Mouse (Mus musculus): ENCODE results near the gene Fem1b.

The Fem1b gene

GRCm38 (mm10) chr9:62781965-62782364, 29.8 kb downstream of the Fem1b start:
- peak; percentile 85 for DNase-seq (ENCODE audit: low read depth, low spot score)

- DNase-seq (ENCODE audit: low read depth, low spot score): no peak
Observed at GRCm38 (mm10) chr9:62778721-62779120, 33.0 kb downstream of the Fem1b start.

GRCm38 (mm10) chr9:62777461-62777860, 34.3 kb downstream of the Fem1b start:
- DNase-seq (ENCODE audit: low read depth, low spot score): peak; percentile 85

GRCm38 (mm10) chr9:62775464-62775863, 36.3 kb downstream of the Fem1b start:
- no peak for DNase-seq (ENCODE audit: low read depth, low spot score)

- DNase-seq (ENCODE audit: low read depth, low spot score): no peak
Observed at GRCm38 (mm10) chr9:62772746-62773145, 39.0 kb downstream of the Fem1b start.

- DNase-seq (ENCODE audit: low read depth, low spot score): peak; percentile 74
Observed at GRCm38 (mm10) chr9:62768361-62768760, 43.4 kb downstream of the Fem1b start.

- no peak for DNase-seq (ENCODE audit: low read depth, low spot score)
Observed at GRCm38 (mm10) chr9:62767464-62767863, 44.3 kb downstream of the Fem1b start.

GRCm38 (mm10) chr9:62765346-62765745, 46.4 kb downstream of the Fem1b start:
- DNase-seq (ENCODE audit: low read depth, low spot score): peak; percentile 84

GRCm38 (mm10) chr9:62763478-62763877, 48.3 kb downstream of the Fem1b start:
- DNase-seq (ENCODE audit: low read depth, low spot score): peak; percentile 91

- DNase-seq (ENCODE audit: low read depth, low spot score): no peak
Observed at GRCm38 (mm10) chr9:62759601-62760000, 52.1 kb downstream of the Fem1b start.

- DNase-seq (ENCODE audit: low read depth, low spot score): peak; percentile 95
Observed at GRCm38 (mm10) chr9:62758288-62758687, 53.4 kb downstream of the Fem1b start.

- no peak for DNase-seq (ENCODE audit: low read depth, low spot score)
Observed at GRCm38 (mm10) chr9:62750381-62750780, 61.4 kb downstream of the Fem1b start.

GRCm38 (mm10) chr9:62749666-62750065, 62.1 kb downstream of the Fem1b start:
- DNase-seq (ENCODE audit: low read depth, low spot score): no peak

GRCm38 (mm10) chr9:62746646-62747045, 65.1 kb downstream of the Fem1b start:
- DNase-seq (ENCODE audit: low read depth, low spot score): no peak

GRCm38 (mm10) chr9:62744558-62745275, 67.0 kb downstream of the Fem1b start:
- DNase-seq (ENCODE audit: low read depth, low spot score): peak; percentile 61
